Mouse (Mus musculus): ENCODE measurements around the gene Abhd15. TPM values are rescaled to one million over a fixed set of nuclear protein-coding genes. Genes with fewer than 3 reads are reported as not detected.

Abhd15 gene
- polyA plus RNA-seq, 1 experiment, result 0.77 TPM

DNA sequence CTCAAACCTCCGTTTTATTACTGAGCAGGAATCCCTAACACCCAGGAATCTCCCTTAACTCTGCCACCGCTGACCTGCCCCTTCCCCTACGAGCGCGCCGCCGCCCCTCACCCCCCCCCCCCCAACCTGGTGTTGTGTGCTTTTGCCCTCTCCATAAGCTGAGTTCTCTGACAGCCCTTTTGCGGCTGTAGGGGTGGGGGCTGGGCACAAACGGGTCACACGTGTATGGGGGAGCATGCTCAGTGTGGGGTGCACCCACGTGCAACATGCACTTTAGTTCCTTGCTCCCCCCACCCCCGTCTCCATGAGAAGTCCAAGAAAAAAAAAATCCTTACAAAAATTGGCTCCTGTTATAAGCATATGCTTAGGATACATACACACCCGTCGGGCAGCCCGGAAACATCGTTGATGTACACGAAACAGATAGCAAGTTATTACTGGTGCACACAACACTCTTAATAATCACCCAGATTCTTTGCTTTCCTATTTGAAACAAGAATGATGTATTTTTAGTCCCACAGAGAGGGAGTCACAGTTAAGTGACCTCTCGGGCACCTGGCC lies 22.5 kb upstream of the Abhd15 start:
- Histone ChIP-seq H3K4me3 (ENCODE audit: insufficient read depth, low read length) (peak overlapping the region; percentile 54), H3K27ac (ENCODE audit: insufficient read depth, low read length) (peak overlapping the region; percentile 47), H3K4me1 (ENCODE audit: control insufficient read depth, insufficient read depth, low read length) (peaks cover 11% of the 10 kb centered on the region)
- TF ChIP-seq POLR2A (IDR thresholded peaks at IDR 0.05; ENCODE audit: extremely low read depth, insufficient read depth, low read length) (no peak), CTCF (IDR thresholded peaks at IDR 0.05; ENCODE audit: extremely low read depth, insufficient read depth, low read length) (no peak)

DNA sequence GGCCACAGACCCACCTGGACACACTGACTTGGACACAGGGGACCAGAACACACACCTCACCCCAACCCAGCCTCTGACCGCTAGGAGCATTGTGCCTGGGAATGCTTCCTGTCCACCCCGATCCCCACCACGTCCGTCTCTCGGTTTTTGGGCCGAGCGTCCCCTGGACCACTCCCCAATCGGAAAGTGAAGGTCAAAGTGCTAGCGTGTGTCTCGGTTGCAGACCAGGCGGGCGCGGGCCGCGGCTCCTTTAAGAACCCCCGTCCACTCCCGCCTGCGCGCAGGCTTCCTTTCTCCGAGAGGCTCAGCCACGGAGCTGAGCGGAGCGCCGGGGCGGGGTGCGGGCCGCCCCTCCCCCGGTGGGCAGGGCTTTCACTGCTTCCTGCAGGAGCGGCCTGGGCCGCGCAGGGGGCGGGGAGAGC lies 22.0 kb upstream of the Abhd15 start:
- H3K4me3 ChIP-seq (ENCODE audit: insufficient read depth, low read length), result peak overlapping the region; percentile 54
- no peak for TF ChIP-seq CTCF (IDR thresholded peaks at IDR 0.05; ENCODE audit: extremely low read depth, insufficient read depth, low read length)
- peak; percentile 41; the same call in 1 of the 2 replicates for TF ChIP-seq POLR2A (IDR thresholded peaks at IDR 0.05; ENCODE audit: extremely low read depth, insufficient read depth, low read length)
- H3K27ac ChIP-seq (ENCODE audit: insufficient read depth, low read length), result peak overlapping the region; percentile 47
- peaks cover 8% of the 10 kb centered on the region for H3K4me1 ChIP-seq (ENCODE audit: control insufficient read depth, insufficient read depth, low read length)

DNA sequence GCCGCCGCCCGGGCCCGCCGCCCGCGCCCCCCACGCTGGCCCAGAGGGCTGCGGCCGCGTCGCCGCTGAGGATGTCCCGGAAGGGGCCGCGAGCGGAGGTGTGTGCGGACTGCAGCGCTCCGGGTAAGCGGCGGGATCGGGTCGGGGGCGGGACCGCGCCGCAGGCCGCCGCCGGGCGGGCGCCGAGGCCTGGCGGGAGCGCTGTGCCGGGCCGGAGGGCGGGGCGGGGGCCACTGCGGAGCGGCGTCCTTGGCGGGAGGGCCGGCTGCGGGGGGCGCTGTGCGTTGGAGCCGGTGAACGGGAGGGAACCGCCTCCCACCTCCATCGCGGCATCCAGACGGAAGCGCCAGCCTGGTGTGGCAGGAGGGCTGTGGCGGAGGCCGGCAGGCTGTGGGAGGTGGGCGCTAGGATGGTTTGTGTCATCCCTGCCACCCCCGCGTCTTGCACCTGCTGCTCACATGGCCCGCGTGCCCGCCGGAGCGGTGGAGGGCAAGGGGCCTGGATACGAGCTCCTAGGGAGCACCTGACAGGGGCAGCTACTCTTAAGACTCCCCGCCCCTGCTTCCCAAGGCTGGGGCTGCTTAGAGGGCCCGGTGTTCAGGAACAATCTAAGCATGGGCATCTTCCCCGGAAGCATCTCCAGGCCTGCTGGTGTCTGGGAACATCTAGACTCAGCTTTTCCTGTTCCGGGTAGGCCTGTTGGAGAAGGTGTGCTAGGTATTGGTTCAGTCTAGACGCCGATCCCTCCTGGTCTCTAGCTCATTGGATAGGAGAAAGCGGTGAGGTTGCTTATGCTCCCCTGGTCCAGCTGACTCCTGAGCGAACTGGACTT lies 21.2 kb upstream of the Abhd15 start, which contains the start of gene Git1:
Gene Git1, plus strand, starts transcription at position 51 of the 832 bp plus-strand sequence.
- Histone ChIP-seq H3K27ac (ENCODE audit: insufficient read depth, low read length) (peak within 1 kb of the TSS; percentile 80), H3K4me1 (ENCODE audit: control insufficient read depth, insufficient read depth, low read length) (peaks cover 9% of the 10 kb centered on the region), H3K4me3 (ENCODE audit: insufficient read depth, low read length) (peak within 1 kb of the TSS; percentile 54)
- TF ChIP-seq CTCF (IDR thresholded peaks at IDR 0.05; ENCODE audit: extremely low read depth, insufficient read depth, low read length) (no peak), POLR2A (IDR thresholded peaks at IDR 0.05; ENCODE audit: extremely low read depth, insufficient read depth, low read length) (peak; percentile 50; the same call in 1 of the 2 replicates)

DNA sequence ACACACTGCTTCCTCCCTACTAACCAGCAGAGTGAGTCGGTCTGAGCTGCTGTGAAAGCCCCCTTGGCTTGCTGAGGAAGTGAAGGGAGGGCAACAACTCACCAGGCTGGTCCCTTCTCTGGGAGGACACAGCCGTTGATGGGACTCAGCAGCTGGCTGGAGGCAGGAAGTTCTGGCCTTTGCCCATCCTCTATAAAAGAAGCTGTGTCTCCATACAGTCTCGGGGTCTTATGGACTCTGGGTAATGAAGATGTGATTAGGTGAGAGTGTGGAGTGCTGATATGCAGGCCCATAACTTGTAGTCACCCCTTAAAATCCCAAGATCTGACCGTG lies 20.6 kb upstream of the Abhd15 start:
- no peak for TF ChIP-seq POLR2A (IDR thresholded peaks at IDR 0.05; ENCODE audit: extremely low read depth, insufficient read depth, low read length)
- no peak for TF ChIP-seq CTCF (IDR thresholded peaks at IDR 0.05; ENCODE audit: extremely low read depth, insufficient read depth, low read length)
- Histone ChIP-seq H3K27ac (ENCODE audit: insufficient read depth, low read length) (peak overlapping the region; percentile 80; the same call in 1 of the 2 replicates), H3K4me1 (ENCODE audit: control insufficient read depth, insufficient read depth, low read length) (peaks cover 9% of the 10 kb centered on the region), H3K4me3 (ENCODE audit: insufficient read depth, low read length) (peak overlapping the region; percentile 39)

DNA sequence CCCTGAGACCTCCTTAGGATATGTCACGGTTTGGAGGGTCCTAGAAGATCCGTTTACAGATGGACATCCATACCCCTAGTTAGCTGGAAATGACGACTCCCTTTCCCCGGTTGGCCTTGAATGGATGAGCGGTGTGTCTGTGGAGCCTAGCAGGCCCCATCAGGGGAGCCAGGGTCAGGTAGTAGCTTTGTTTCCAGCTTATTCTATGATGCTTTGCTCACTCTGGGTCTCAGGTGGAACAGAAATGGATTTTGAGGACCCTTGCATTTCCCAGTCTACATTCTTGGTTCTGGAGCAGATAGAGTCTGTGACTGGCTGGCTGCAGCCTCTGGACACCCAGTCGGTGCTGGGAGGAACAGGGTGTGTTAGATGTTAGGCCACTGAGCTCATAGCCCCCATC lies 20.1 kb upstream of the Abhd15 start:
- Histone ChIP-seq H3K4me1 (ENCODE audit: control insufficient read depth, insufficient read depth, low read length) (peaks cover 9% of the 10 kb centered on the region), H3K27ac (ENCODE audit: insufficient read depth, low read length) (no peak overlapping the region), H3K4me3 (ENCODE audit: insufficient read depth, low read length) (peak overlapping the region; percentile 39)
- TF ChIP-seq POLR2A (IDR thresholded peaks at IDR 0.05; ENCODE audit: extremely low read depth, insufficient read depth, low read length), result no peak
- TF ChIP-seq CTCF (IDR thresholded peaks at IDR 0.05; ENCODE audit: extremely low read depth, insufficient read depth, low read length), result no peak

DNA sequence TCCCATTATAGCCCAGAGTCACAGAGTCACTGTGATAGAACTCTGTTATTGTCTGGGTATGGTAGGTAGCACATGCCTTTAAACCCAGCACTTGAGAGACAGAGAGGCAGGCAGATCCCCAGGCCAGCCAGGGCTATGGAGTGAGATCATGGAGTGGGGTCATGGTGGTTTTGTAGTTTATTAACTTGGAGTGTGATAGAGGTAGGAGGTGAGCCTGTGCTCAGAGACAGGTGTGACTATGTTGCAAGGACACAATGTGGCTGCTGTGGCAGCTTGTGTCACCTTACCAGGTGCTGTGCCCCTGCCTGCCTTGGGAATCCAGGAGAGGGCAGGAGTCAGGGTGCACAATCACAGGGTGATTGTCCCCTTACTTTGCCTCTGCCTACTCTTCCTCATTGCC lies 19.4 kb upstream of the Abhd15 start:
- Histone ChIP-seq H3K4me1 (ENCODE audit: control insufficient read depth, insufficient read depth, low read length) (peaks cover 10% of the 10 kb centered on the region), H3K4me3 (ENCODE audit: insufficient read depth, low read length) (no peak overlapping the region; the same call in 1 of the 2 replicates), H3K27ac (ENCODE audit: insufficient read depth, low read length) (no peak overlapping the region)
- TF ChIP-seq POLR2A (IDR thresholded peaks at IDR 0.05; ENCODE audit: extremely low read depth, insufficient read depth, low read length) (no peak), CTCF (IDR thresholded peaks at IDR 0.05; ENCODE audit: extremely low read depth, insufficient read depth, low read length) (no peak)

DNA sequence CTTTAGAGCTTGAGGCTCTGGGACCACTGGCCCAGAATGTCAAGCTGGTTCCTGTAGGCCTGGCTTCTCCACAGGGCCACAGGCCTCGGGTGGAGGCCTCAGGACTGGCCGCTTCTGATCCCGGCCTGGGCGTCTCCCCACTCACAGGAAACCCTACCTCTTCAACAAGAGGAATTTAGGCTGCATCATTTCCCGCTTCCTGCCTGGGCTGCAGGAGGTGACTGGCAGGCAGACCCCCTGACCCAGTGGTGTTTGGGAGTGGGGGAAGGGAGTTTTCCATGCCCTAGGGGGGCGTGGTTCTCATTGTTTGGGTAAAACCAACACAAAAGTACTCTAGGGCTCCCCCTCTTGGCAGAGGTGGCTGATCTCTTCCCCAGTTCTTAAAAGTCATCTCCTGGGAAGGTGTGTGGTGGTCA lies 17.6 kb upstream of the Abhd15 start:
- H3K4me1 ChIP-seq (ENCODE audit: control insufficient read depth, insufficient read depth, low read length), result peaks cover 9% of the 10 kb centered on the region

DNA sequence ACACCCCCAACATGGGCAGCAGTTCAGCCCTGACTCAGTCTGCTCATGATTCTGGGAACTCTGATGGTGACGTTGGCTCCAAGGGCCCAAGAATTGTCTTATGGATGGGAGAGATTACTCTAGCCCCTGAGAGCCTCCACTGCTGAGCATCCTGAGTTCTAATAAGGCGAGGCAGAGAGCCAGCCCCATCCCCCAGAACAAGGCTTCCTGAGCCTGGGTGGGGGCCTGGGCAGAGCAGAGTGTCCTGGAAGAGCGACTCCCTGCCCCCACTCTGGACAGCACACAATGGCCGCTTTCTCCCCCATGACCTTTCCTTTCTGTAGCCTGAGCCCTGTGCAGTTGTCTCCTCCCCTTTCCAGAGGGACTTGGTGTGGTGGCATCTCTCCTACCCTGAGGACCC lies 17.1 kb upstream of the Abhd15 start:
- TF ChIP-seq CTCF (IDR thresholded peaks at IDR 0.05; ENCODE audit: extremely low read depth, insufficient read depth, low read length) (no peak), POLR2A (IDR thresholded peaks at IDR 0.05; ENCODE audit: extremely low read depth, insufficient read depth, low read length) (no peak)
- Histone ChIP-seq H3K27ac (ENCODE audit: insufficient read depth, low read length) (peak overlapping the region; percentile 85), H3K4me1 (ENCODE audit: control insufficient read depth, insufficient read depth, low read length) (peaks cover 9% of the 10 kb centered on the region), H3K4me3 (ENCODE audit: insufficient read depth, low read length) (no peak overlapping the region)

More for the DNA sequence above, 17.6 kb upstream of the Abhd15 start:
- Histone ChIP-seq H3K27ac (ENCODE audit: insufficient read depth, low read length) (peak overlapping the region; percentile 95), H3K4me3 (ENCODE audit: insufficient read depth, low read length) (no peak overlapping the region)
- TF ChIP-seq CTCF (IDR thresholded peaks at IDR 0.05; ENCODE audit: extremely low read depth, insufficient read depth, low read length), result peak; percentile 29; the same call in 1 of the 2 replicates
- TF ChIP-seq POLR2A (IDR thresholded peaks at IDR 0.05; ENCODE audit: extremely low read depth, insufficient read depth, low read length), result no peak

DNA sequence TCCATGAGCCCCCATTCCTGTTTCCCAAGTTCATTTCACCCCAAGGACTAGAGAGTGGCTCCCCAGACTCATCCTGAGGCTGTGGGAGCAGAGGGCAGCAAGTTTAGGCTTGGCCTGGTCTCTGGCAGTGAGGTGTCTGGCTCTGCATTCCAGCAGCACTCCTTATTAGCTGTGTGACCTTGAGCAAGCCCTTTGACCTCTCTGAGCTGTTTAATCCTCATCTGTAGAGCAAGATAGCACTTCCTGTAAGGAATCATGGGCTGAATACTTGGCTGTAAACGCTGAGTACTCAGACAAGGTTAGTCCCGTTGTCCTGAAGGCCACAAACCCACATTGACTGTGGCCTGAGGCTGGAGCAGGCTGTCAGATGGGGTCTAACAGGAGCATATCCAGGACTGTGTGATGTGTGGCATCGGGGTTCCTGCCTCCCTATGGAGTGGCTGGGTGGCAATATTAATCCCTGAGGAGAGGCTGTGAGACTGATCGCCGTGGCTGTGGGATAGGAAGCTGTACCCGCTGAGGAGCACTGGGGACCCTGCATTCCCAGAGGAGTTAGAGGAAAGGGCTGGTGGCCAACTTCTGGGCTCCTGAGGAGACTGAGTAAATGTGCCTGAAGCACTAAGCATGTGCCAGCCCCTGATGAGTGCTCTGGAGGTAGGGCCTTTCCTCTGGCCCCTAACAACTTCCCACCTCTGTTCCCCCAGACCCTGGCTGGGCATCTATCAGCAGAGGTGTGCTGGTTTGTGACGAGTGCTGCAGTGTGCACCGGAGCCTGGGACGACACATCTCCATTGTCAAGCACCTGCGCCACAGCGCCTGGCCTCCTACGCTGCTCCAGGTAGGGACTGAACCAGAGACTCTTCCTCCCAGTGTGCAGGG lies 16.4 kb upstream of the Abhd15 start:
- Histone ChIP-seq H3K4me3 (ENCODE audit: insufficient read depth, low read length) (no peak overlapping the region), H3K27ac (ENCODE audit: insufficient read depth, low read length) (peak overlapping the region; percentile 85), H3K4me1 (ENCODE audit: control insufficient read depth, insufficient read depth, low read length) (peaks cover 9% of the 10 kb centered on the region)
- TF ChIP-seq POLR2A (IDR thresholded peaks at IDR 0.05; ENCODE audit: extremely low read depth, insufficient read depth, low read length) (no peak), CTCF (IDR thresholded peaks at IDR 0.05; ENCODE audit: extremely low read depth, insufficient read depth, low read length) (no peak)

All from cortical plate, adult 2 months (tissue).